Mouse (Mus musculus): ENCODE data around the gene Cyp2c50.
"Not testable (repeated sequence)": the region's sequence is repeated elsewhere in the genome, so short reads cannot be mapped to it uniquely, and the experiment has no call there.

Cyp2c50 gene

DNA sequence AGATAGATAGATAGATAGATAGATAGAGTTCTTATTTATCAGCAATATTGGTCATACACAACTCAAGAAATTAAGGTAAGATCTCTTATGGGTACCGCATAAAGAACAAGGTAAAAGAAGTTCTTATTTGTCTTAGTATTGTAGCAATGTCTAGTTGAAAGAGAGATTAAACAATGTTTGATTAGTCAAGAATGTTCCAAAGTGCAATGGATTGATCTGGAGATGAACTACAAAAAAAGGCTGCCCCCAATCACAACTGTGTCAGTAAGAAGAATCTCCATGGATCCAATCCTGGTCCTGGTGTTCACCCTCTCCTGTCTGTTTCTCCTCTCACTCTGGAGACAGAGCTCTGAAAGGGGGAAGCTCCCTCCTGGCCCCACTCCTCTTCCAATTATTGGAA, at the start of gene Cyp2c50:
TSS of gene Cyp2c50 (plus strand) at position 268 of the 400 bp plus-strand sequence.
- not testable (repeated sequence) for DNase-seq (ENCODE audit: low spot score in 2 of 2)

DNA sequence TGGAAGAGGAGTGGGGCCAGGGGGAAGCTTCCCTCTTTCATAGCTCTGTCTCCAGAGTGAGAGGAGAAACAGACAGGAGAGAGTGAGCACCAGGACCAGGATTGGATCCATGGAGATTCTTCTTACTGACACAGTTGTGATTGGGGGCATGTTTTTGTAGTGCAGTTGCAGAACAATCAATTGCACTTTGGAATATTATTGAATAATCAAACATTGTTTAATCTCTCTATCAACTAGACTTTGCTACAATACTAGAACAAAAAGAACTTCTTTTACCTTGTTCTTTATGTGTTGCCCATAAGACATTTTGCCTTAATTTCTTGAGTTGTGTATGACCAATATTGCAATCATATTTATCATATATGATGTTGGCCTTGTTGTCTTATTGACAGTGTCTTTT, 15.8 kb upstream of the Cyp2c50 start, which contains the start of gene Cyp2c54:
TSS of gene Cyp2c54 (minus strand) at position 127 of the 400 bp plus-strand sequence.
- DNase-seq (ENCODE audit: low spot score in 2 of 2): no peak

DNA sequence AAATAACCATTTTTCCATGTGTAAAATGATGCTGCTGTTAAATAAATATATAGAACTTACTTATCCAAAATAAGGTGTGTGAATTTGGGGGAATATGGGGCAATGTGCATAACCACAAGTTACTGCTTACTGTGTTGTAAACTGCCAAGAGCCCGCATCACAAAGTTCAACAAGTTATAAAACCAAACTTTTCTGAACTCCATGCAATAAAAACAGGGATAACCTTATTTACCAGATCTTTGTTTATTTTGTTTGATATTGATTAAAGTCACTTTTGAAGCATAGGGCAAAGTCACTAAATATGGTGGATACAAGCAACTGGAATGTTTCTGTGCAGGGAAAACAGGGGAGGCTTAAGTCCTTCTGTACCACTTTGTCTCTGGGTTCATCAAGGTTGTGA, 1.1 kb upstream of the Cyp2c50 start:
- no peak for DNase-seq (ENCODE audit: low spot score in 2 of 2)

DNA sequence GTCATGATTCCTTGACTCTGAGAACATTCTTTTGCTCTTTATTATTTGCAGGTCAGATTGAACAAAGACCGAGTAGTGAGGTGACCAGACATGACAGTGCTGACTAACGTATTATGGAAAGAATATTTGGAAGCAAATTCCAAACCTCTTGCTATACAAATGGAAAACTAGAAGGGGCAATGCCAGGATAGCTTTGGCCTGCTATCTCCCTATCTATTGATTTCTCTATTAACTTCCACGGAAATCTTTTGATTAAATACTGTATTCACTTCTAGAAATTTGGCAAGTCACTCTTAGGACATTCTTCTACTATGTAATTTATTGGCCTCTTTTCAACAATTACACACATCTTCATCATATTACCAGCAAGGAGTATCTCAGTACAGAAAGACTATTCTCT, 1.6 kb downstream of the Cyp2c50 start:
- no peak for DNase-seq (ENCODE audit: low spot score in 2 of 2)

DNA sequence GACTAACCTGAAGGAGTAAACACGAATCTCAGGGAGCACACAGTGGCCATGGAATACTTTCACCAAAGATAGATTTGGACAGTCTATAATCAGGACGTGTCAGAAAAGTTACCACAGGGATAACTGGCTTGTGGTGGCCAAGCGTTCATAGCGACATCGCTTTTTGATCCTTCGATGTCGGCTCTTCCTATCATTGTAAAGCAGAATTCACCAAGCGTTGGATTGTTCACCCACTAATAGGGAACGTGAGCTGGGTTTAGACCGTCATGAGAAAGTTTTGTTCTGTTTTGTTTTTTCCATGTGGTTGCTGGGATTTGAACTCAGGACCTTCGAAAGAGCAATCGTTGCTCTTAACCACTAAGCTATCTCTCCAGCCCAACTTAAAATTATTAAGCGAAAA, 30.1 kb downstream of the Cyp2c50 start:
- not testable (repeated sequence) for DNase-seq (ENCODE audit: low spot score in 2 of 2)

DNA sequence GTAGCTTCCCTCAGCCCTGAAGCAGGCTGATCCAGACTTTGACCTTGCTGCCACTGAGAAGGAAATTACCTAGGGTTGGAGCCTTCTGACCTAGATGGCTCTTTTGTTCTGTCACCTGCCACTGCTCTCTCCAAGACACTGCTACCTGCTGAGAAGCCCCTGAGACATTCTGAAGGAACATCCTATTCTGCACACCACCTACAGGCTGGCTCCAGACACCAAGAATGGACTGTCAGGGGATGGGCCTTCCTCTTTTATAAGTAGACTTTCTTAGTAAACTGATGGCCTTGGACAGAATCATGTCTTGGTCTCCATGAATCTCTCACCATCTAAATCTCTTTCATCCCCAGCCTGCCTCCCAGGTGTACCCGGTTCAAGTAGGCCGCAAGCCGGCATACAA, 35.7 kb downstream of the Cyp2c50 start:
- DNase-seq (ENCODE audit: low spot score in 2 of 2): not testable (repeated sequence)

DNA sequence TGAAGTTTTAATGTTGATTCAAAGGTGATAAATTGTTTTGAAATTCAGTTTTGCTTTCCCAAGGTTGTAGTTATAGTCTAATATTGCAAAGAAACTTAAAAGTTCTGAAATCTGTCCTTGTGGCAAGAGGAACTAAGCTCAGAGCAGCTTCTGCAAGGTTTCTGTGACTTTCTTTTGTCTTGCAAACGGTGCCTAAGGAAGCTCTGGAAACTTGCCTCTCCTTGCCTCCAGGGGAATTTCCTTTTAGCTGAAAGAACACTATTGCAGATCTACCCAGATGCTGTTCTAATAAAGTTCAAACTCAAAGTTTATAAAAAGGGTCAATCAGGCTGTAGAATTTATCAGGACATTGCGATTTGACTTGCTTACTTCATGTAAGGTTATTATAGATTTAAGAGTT, 37.5 kb downstream of the Cyp2c50 start:
- DNase-seq (ENCODE audit: low spot score in 2 of 2): not testable (repeated sequence)

Data from spleen, postnatal 4 days (tissue).